ENCODE assay signal across 21 mouse cellular contexts in genomic region chr10:127203106-127203505, GRCm38 (mm10). TPM values are rescaled to one million over a fixed set of nuclear protein-coding genes. Genes with fewer than 3 reads are reported as not detected.
DNase-seq lines count a peak whose midpoint lies in the region; ATAC-seq and TF ChIP-seq lines count a peak whose summit lies in the region.
"Had no signal": no experiment of that assay in that cellular context is flagged by ENCODE, and none has a peak within 500 bp of the region (broad histone marks: within the 10 kb centered on the region; RNA-seq: fewer than 3 reads in every experiment).

No protein-coding gene starts in this region.

- DNase-seq in lung, embryonic 14.5 days, result no peak
- DNase-seq in lung, adult 18-20 months, result no peak
- peak; percentile 59 to 73 (median 69) for DNase-seq in liver, embryonic 14.5 days (ENCODE audit: low read depth in 3 of 3, low spot score in 3 of 3)
- DNase-seq in yolk sac, embryonic 10.5 days (ENCODE audit: low spot score), result peak; percentile 1
- no peak for DNase-seq in adrenal gland, postnatal 10 days
- no peak for DNase-seq in right cerebral cortex, postnatal 4 days
- DNase-seq: adrenal gland, adult 8-10 months; cerebellum, adult 9-11 months; gastrocnemius, postnatal 25 days; kidney, adult 18-20 months; kidney, postnatal 14 days; left cerebral cortex, postnatal 4 days; right cerebral cortex, postnatal 25 days; thymus, postnatal 14 days had no signal

- H3K27ac ChIP-seq in lung, embryonic 14.5 days (ENCODE audit: low read depth), result 0 out of 2 replicates have a peak overlapping the region, but pooled peaks have one; percentile 24
- peak overlapping the region; percentile 100 for H3K27ac ChIP-seq in liver, embryonic 14.5 days
- H3K27ac ChIP-seq: embryonic facial prominence, embryonic 15.5 days; forebrain, embryonic 12.5 days; left cerebral cortex, adult 2 months; neural tube, embryonic 15.5 days had no signal

- TF ChIP-seq EP300 in liver, embryonic 14.5 days (IDR thresholded peaks at IDR 0.05; ENCODE audit: low read depth), result peak; percentile 86

- no peak for TF ChIP-seq CTCF in lung, embryonic 14.5 days (IDR thresholded peaks at IDR 0.05; ENCODE audit: low read depth)
- no peak for TF ChIP-seq CTCF in liver, embryonic 14.5 days (IDR thresholded peaks at IDR 0.05; ENCODE audit: low read depth)

- H3K4me2 ChIP-seq in lung, embryonic 14.5 days, result no peak overlapping the region
- H3K4me2 ChIP-seq in liver, embryonic 14.5 days (ENCODE audit: low read depth), result peak overlapping the region; percentile 91
- H3K4me2 ChIP-seq: embryonic facial prominence, embryonic 15.5 days; forebrain, embryonic 12.5 days; neural tube, embryonic 15.5 days had no signal

- no peaks in the 10 kb centered on the region for H3K27me3 ChIP-seq in lung, embryonic 14.5 days (ENCODE audit: insufficient read depth, low read length)
- H3K27me3 ChIP-seq in liver, embryonic 14.5 days (ENCODE audit: control insufficient read depth, insufficient read depth, low read length), result no peaks in the 10 kb centered on the region
- H3K27me3 ChIP-seq: embryonic facial prominence, embryonic 15.5 days; forebrain, embryonic 12.5 days; neural tube, embryonic 15.5 days had no signal

- peaks cover 66% of the 10 kb centered on the region for H3K36me3 ChIP-seq in lung, embryonic 14.5 days (ENCODE audit: insufficient read depth)
- H3K36me3 ChIP-seq in liver, embryonic 14.5 days (replicated peaks; ENCODE audit: control insufficient read depth, insufficient read depth, low read depth), result peaks cover 93% of the 10 kb centered on the region

- 91% methylated on average over 3 of the region's 3 CpGs for WGBS in lung, embryonic 14.5 days
- WGBS in liver, embryonic 14.5 days (ENCODE audit: insufficient replicate concordance), result 17% methylated on average over 3 of the region's 3 CpGs

- H3K9ac ChIP-seq in lung, embryonic 14.5 days, result no peak overlapping the region
- H3K9ac ChIP-seq in liver, embryonic 14.5 days (replicated peaks), result peak overlapping the region; percentile 85
- H3K9ac ChIP-seq: embryonic facial prominence, embryonic 15.5 days; forebrain, embryonic 12.5 days; neural tube, embryonic 15.5 days had no signal

- no peaks in the 10 kb centered on the region for H3K9me3 ChIP-seq in lung, embryonic 14.5 days (ENCODE audit: low read depth, low read length)
- no peaks in the 10 kb centered on the region for H3K9me3 ChIP-seq in liver, embryonic 14.5 days (ENCODE audit: control insufficient read depth, low read length)
- H3K9me3 ChIP-seq: embryonic facial prominence, embryonic 15.5 days; forebrain, embryonic 12.5 days; neural tube, embryonic 15.5 days had no signal

- ATAC-seq in lung, embryonic 14.5 days (ENCODE audit: insufficient read depth), result no peak
- ATAC-seq in erythroid progenitor cell, adult 5-6 weeks (replicated peaks; ENCODE audit: low FRiP score, poor library complexity, severe bottlenecking), result peak; percentile 61
- ATAC-seq in liver, embryonic 14.5 days (ENCODE audit: insufficient read depth), result peak; percentile 75
- ATAC-seq: hindbrain, embryonic 16.5 days; midbrain, embryonic 16.5 days had no signal

- no peak overlapping the region for H3K4me3 ChIP-seq in lung, embryonic 14.5 days (ENCODE audit: low read depth, low read length)
- peak overlapping the region; percentile 3 to 15; a peak in 3 of 4 replicates for H3K4me3 ChIP-seq in liver, embryonic 14.5 days (ENCODE audit: insufficient read depth in 1 of 2, low read depth in 2 of 2, low read length in 2 of 2)
- H3K4me3 ChIP-seq: embryonic facial prominence, embryonic 15.5 days; forebrain, embryonic 12.5 days; left cerebral cortex, adult 2 months; neural tube, embryonic 15.5 days had no signal

- no peaks in the 10 kb centered on the region for H3K4me1 ChIP-seq in lung, embryonic 14.5 days (ENCODE audit: insufficient read depth)
- H3K4me1 ChIP-seq in liver, embryonic 14.5 days (replicated peaks; ENCODE audit: control insufficient read depth in 2 of 2, insufficient read depth in 2 of 2, low read length in 1 of 2), result peaks cover 48 to 49% of the 10 kb centered on the region in 2 experiments
- H3K4me1 ChIP-seq: embryonic facial prominence, embryonic 15.5 days; forebrain, embryonic 12.5 days; neural tube, embryonic 15.5 days had no signal

RNA-seq across cellular contexts. Expression of gene Dtx3, which starts 7.6 kb away (rescaled TPM):
- polyA plus RNA-seq in lung, embryonic 14.5 days (2014; fragmentation: Nextera tagmentation; extraction: Ambion mirVana), result 81.4 and 92.4 TPM in 2 replicates
- 18.9 and 22.0 TPM in 2 replicates for total RNA-seq in erythroid progenitor cell, adult 5-6 weeks (2015; ENCODE audit: low replicate concordance)
- total RNA-seq in erythroid progenitor cell, adult 5-6 weeks (2017; ENCODE audit: low replicate concordance), result 6.3 and 11.9 TPM in 2 replicates
- polyA plus RNA-seq in liver, embryonic 14.5 days (2012; rRNA removed), result 35.9 and 38.6 TPM in 2 replicates
- 11.2 and 15.0 TPM in 2 replicates for polyA plus RNA-seq in liver, embryonic 14.5 days (2014; fragmentation: Nextera tagmentation; extraction: Ambion mirVana)
- total RNA-seq in adrenal gland, postnatal 10 days (2021), result 10 to 100 TPM; 48.3 to 69.4 TPM

RNA-seq across cellular contexts. Expression of gene Pip4k2c, which starts 8.3 kb away (rescaled TPM):
- 17.8 and 21.0 TPM in 2 replicates for polyA plus RNA-seq in lung, embryonic 14.5 days (2014; fragmentation: Nextera tagmentation; extraction: Ambion mirVana)
- 31.4 and 61.6 TPM in 2 replicates for total RNA-seq in erythroid progenitor cell, adult 5-6 weeks (2015; ENCODE audit: low replicate concordance)
- total RNA-seq in erythroid progenitor cell, adult 5-6 weeks (2017; ENCODE audit: low replicate concordance), result 37.8 and 46.2 TPM in 2 replicates
- polyA plus RNA-seq in liver, embryonic 14.5 days (2012; rRNA removed), result 28.2 and 31.2 TPM in 2 replicates
- 25.7 and 31.1 TPM in 2 replicates for polyA plus RNA-seq in liver, embryonic 14.5 days (2014; fragmentation: Nextera tagmentation; extraction: Ambion mirVana)
- 10 to 100 TPM; 27.7 to 30.9 TPM for total RNA-seq in adrenal gland, postnatal 10 days (2021)

RNA-seq across cellular contexts. Expression of gene Arhgef25, which starts 13.2 kb away (rescaled TPM):
- 45.8 and 48.7 TPM in 2 replicates for polyA plus RNA-seq in lung, embryonic 14.5 days (2014; fragmentation: Nextera tagmentation; extraction: Ambion mirVana)
- 0.72 TPM in 1 of 2 replicates, not detected in the other for total RNA-seq in erythroid progenitor cell, adult 5-6 weeks (2015; ENCODE audit: low replicate concordance)
- total RNA-seq in erythroid progenitor cell, adult 5-6 weeks (2017; ENCODE audit: low replicate concordance), result 0.13 and 10.1 TPM in 2 replicates
- 6.9 and 7.7 TPM in 2 replicates for polyA plus RNA-seq in liver, embryonic 14.5 days (2012; rRNA removed)
- polyA plus RNA-seq in liver, embryonic 14.5 days (2014; fragmentation: Nextera tagmentation; extraction: Ambion mirVana), result 3.4 and 4.8 TPM in 2 replicates
- total RNA-seq in adrenal gland, postnatal 10 days (2021), result 10 to 100 TPM; 18.1 to 26.5 TPM

RNA-seq across cellular contexts. Expression of gene Slc26a10, which starts 22.7 kb away (rescaled TPM):
- 0.09 and 0.27 TPM in 2 replicates for polyA plus RNA-seq in lung, embryonic 14.5 days (2014; fragmentation: Nextera tagmentation; extraction: Ambion mirVana)
- total RNA-seq in erythroid progenitor cell, adult 5-6 weeks (2015; ENCODE audit: low replicate concordance), result not detected in 2 replicates
- not detected in 2 replicates for total RNA-seq in erythroid progenitor cell, adult 5-6 weeks (2017; ENCODE audit: low replicate concordance)
- 1.5 and 1.7 TPM in 2 replicates for polyA plus RNA-seq in liver, embryonic 14.5 days (2012; rRNA removed)
- polyA plus RNA-seq in liver, embryonic 14.5 days (2014; fragmentation: Nextera tagmentation; extraction: Ambion mirVana), result 0.75 and 1.3 TPM in 2 replicates
- 10 to 100 TPM in 1 of 2 experiments, 1 to 10 TPM in 1; 7.4 to 13.7 TPM for total RNA-seq in adrenal gland, postnatal 10 days (2021)

RNA-seq across cellular contexts. Expression of gene B4galnt1, which starts 38.1 kb away (rescaled TPM):
- 2.9 and 4.4 TPM in 2 replicates for polyA plus RNA-seq in lung, embryonic 14.5 days (2014; fragmentation: Nextera tagmentation; extraction: Ambion mirVana)
- total RNA-seq in erythroid progenitor cell, adult 5-6 weeks (2015; ENCODE audit: low replicate concordance), result 25.2 and 34.2 TPM in 2 replicates
- total RNA-seq in erythroid progenitor cell, adult 5-6 weeks (2017; ENCODE audit: low replicate concordance), result 10.7 and 14.0 TPM in 2 replicates
- 9.9 and 10.4 TPM in 2 replicates for polyA plus RNA-seq in liver, embryonic 14.5 days (2012; rRNA removed)
- 14.6 and 17.1 TPM in 2 replicates for polyA plus RNA-seq in liver, embryonic 14.5 days (2014; fragmentation: Nextera tagmentation; extraction: Ambion mirVana)
- total RNA-seq in adrenal gland, postnatal 10 days (2021), result 10 to 100 TPM; 12.7 to 16.3 TPM

Comparison
In these comparisons a context has a peak if more than half of its experiments do, and no peak if none do; other contexts are left out.
1. DNase-seq: peak in liver, embryonic 14.5 days (3 of 3) and yolk sac, embryonic 10.5 days (single experiment); none in lung, embryonic 14.5 days (single experiment), lung, adult 18-20 months (0 of 2), adrenal gland, postnatal 10 days (single experiment) and right cerebral cortex, postnatal 4 days (single experiment).